Mouse (Mus musculus) lung, postnatal 0 days (tissue): ENCODE data around the gene Cobll1.

ENCODE experiments used
- CTCF ChIP-seq: IDR thresholded peaks from 2 replicates; pipeline ENCODE4 v1.5.1; 2016; ENCODE audit warnings: antibody characterized with exemption, mild to moderate bottlenecking
- EP300 ChIP-seq: IDR thresholded peaks from 2 replicates; pipeline ENCODE4 v1.6.1; 2016; ENCODE audit warnings: antibody characterized with exemption, mild to moderate bottlenecking, control low read depth

DNA sequence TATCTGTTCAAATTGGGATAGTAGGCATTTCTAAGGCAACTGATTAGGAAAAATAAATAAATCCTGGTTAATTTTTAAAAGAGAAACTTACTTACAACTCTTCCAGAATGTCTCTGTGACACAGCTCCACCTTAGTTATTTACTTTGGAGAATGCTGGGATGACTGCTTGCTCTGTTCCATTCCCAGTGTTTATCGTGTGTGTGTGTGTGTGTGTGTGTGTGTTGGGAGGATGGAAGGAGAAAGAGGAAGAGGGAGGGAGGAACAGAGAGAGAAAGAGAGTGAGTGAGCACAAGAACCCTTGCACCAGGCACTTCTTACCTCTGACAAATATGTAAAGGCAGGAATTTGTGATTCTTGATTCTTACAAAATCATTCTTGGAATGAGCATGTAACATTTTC is 67.7 kb downstream of the Cobll1 start:
- TF ChIP-seq EP300 (no peak), CTCF (no peak)
